Mouse (Mus musculus) kidney, postnatal 0 days (tissue): Measurements from ENCODE around the gene Gm10134. TPM values are rescaled to one million over a fixed set of nuclear protein-coding genes. Genes with fewer than 3 reads are reported as not detected.
"Not testable (repeated sequence)": the region's sequence is repeated elsewhere in the genome, so short reads cannot be mapped to it uniquely, and the experiment has no call there.

Experiments
- ATAC-seq: fragments of 200-750 bp; cut with Nextera tagmentation; replicated peaks from 2 replicates; pipeline ENCODE4 v1.8.0; 2017; ENCODE audit warnings: low read depth, moderate number of reproducible peaks, moderate TSS enrichment, moderate library complexity; ENCODE audit not compliant: low FRiP score
- DNase-seq: peaks from one replicate; pipeline ENCODE4 v3.0.0-alpha.2; 2016; ENCODE audit warnings: low spot score
- H3K27ac ChIP-seq: fragments of 300-500 bp; sonication (generic); 2 replicates; pipeline ENCODE4 v1.5.1; 2014; ENCODE audit warnings: mild to moderate bottlenecking
- H3K27me3 ChIP-seq: fragments of 300-500 bp; sonication (generic); 2 replicates; pipeline ENCODE4 v1.6.1; 2014; ENCODE audit warnings: low read length, mixed read lengths; ENCODE audit not compliant: insufficient read depth
- H3K36me3 ChIP-seq: fragments of 300-500 bp; sonication (generic); 2 replicates; pipeline ENCODE4 v1.6.1; 2014; ENCODE audit warnings: low read length, mixed read lengths; ENCODE audit not compliant: insufficient read depth
- H3K4me1 ChIP-seq: fragments of 300-500 bp; sonication (generic); replicated peaks from 2 replicates; pipeline ENCODE4 v1.6.1; 2014; ENCODE audit warnings: antibody characterized with exemption, low read length, mixed read lengths; ENCODE audit not compliant: insufficient read depth
- H3K4me2 ChIP-seq: fragments of 300-500 bp; sonication (generic); 2 replicates; pipeline ENCODE4 v1.6.1; 2014; ENCODE audit warnings: mild to moderate bottlenecking, low read length, moderate library complexity, mixed read lengths
- H3K4me3 ChIP-seq: fragments of 300-500 bp; sonication (generic); replicated peaks from 2 replicates; pipeline ENCODE4 v1.5.1; 2014; ENCODE audit warnings: low read depth, low read length
- H3K9ac ChIP-seq: fragments of 300-500 bp; sonication (generic); 2 replicates; pipeline ENCODE4 v1.6.1; 2014; ENCODE audit warnings: low read depth, low read length
- H3K9me3 ChIP-seq: fragments of 300-500 bp; sonication (generic); replicated peaks from 2 replicates; pipeline ENCODE4 v1.6.1; 2016; ENCODE audit warnings: low read length, inconsistent platforms, mixed read lengths
- CTCF ChIP-seq: IDR thresholded peaks from 2 replicates; pipeline ENCODE4 v1.5.1; 2016; ENCODE audit warnings: antibody characterized with exemption, low read depth, mild to moderate bottlenecking, moderate library complexity
- WGBS: fragments of 180-500 bp; shearing (Covaris S2); extraction: QIAGEN DNeasy Blood & Tissue Kit; methylation state at CpG from one replicate; pipeline ENCODE4 v1.1.7; 2014; 5-methylcytosine and 5-hydroxymethylcytosine counted together
- polyA plus RNA-seq: library from polyadenylated mRNA; unstranded; fragments of >200 nt; fragmentation: Nextera tagmentation; extraction: Ambion mirVana; gene quantifications from 2 replicates; pipeline ENCODE4 v1.2.1, GENCODE M21; 2015

The Gm10134 gene
- polyA plus RNA-seq, 1 experiment from 2014 or later, result 11.1 TPM

GRCm38 (mm10) chr2:28498431-28498830 lies 7.5 kb upstream of the Gm10134 start:
- TF ChIP-seq CTCF, result no peak
- no peaks in the 10 kb centered on the region for H3K4me1 ChIP-seq

DNA sequence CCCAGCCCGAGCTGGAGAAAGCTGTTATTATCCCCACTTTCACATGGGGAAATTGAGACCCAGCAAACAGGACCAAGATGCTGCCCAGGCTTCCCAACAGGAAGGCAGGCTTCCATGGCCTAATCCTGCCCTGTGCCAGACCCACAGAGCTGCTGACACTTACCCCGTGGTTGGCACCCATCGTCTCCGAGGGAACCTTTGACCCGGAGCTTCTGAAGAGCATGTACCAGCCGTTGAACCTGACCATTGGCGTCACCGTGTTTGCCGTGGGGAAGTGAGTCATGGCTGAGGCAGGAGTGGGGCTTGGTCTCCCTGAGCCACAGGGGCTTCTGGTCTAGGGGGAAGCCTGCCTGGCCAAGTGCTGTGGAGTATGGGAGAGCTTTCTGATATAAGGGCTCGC lies 2.9 kb upstream of the Gm10134 start:
- no peak for DNase-seq
- TF ChIP-seq CTCF, result no peak
- no peaks in the 10 kb centered on the region for H3K27me3 ChIP-seq
- H3K9ac ChIP-seq, result no peak overlapping the region
- H3K4me3 ChIP-seq, result no peak overlapping the region
- 82% methylated on average over 10 of the region's 10 CpGs for WGBS
- ATAC-seq, result no peak
- H3K27ac ChIP-seq, result no peak overlapping the region
- H3K4me1 ChIP-seq, result no peaks in the 10 kb centered on the region
- H3K9me3 ChIP-seq, result no peaks in the 10 kb centered on the region
- no peaks in the 10 kb centered on the region for H3K36me3 ChIP-seq
- H3K4me2 ChIP-seq, result no peak overlapping the region

More at GRCm38 (mm10) chr2:28498431-28498830, 7.5 kb upstream of the Gm10134 start:
- Histone ChIP-seq H3K27me3 (no peaks in the 10 kb centered on the region), H3K9ac (no peak overlapping the region), H3K4me3 (no peak overlapping the region), H3K36me3 (no peaks in the 10 kb centered on the region), H3K27ac (no peak overlapping the region), H3K9me3 (no peaks in the 10 kb centered on the region), H3K4me2 (0 out of 2 replicates have a peak overlapping the region, but pooled peaks have one; percentile 48)
- no peak for DNase-seq
- WGBS, result 59% methylated on average over 4 of the region's 4 CpGs
- no peak for ATAC-seq

- no peaks in the 10 kb centered on the region for H3K36me3 ChIP-seq
- no peak for DNase-seq
- H3K4me1 ChIP-seq, result no peaks in the 10 kb centered on the region
- no peak for TF ChIP-seq CTCF
- no peak overlapping the region for H3K9ac ChIP-seq
- no peak overlapping the region for H3K4me3 ChIP-seq
- ATAC-seq, result no peak
- H3K4me2 ChIP-seq, result no peak overlapping the region
- no peaks in the 10 kb centered on the region for H3K27me3 ChIP-seq
- WGBS, result 92% methylated on average over 13 of the region's 13 CpGs
- H3K9me3 ChIP-seq, result no peaks in the 10 kb centered on the region
- no peak overlapping the region for H3K27ac ChIP-seq
These were observed 1.2 kb upstream of the Gm10134 start for GRCm38 (mm10) chr2:28504676-28505075.

DNA sequence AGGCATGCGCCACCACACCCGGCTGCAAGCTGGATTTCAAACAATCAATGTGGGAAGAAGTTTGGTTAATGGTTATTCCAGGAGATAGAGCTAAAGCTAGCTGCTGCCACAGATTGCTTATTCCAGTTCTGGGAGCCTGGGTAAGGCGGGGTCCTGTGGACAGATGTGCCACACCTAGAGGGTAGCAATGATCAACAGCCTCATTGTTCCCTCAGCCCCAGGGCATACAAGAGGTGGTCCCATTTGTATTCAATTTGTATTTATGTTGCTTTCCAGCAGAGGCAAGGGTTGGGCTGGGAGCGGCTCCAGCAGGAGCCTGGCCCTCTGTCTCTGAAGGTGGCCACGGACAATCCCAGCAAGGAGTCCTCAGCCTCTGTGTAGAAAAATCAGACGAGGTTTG lies 396 bp downstream of the Gm10134 start:
- Histone ChIP-seq H3K27ac (no peak overlapping the region), H3K9ac (no peak overlapping the region), H3K4me3 (no peak overlapping the region), H3K9me3 (no peaks in the 10 kb centered on the region), H3K27me3 (no peaks in the 10 kb centered on the region), H3K4me2 (no peak overlapping the region), H3K36me3 (no peaks in the 10 kb centered on the region), H3K4me1 (no peaks in the 10 kb centered on the region)
- no peak for TF ChIP-seq CTCF
- 75% methylated on average over 6 of the region's 6 CpGs for WGBS
- no peak for ATAC-seq
- no peak for DNase-seq

- WGBS, result 48% methylated on average over 5 of the region's 5 CpGs
- H3K9ac ChIP-seq, ATAC-seq, H3K4me3 ChIP-seq, H3K36me3 ChIP-seq, H3K4me2 ChIP-seq, H3K27me3 ChIP-seq, H3K4me1 ChIP-seq, H3K9me3 ChIP-seq, H3K27ac ChIP-seq, DNase-seq: not testable (repeated sequence)
- TF ChIP-seq CTCF, result peak; percentile 53
These were observed 5.7 kb downstream of the Gm10134 start for GRCm38 (mm10) chr2:28511600-28511999.

- WGBS, result under 1% methylated on average over 50 of the region's 71 CpGs
- peak; percentile 54 for DNase-seq
These were observed 7.0 kb downstream of the Gm10134 start, which contains the start of gene Ralgds for GRCm38 (mm10) chr2:28512798-28513401. Gene Ralgds, plus strand, starts transcription at chr2:28513125.

More at GRCm38 (mm10) chr2:28512798-28513401, 7.0 kb downstream of the Gm10134 start, which contains the start of gene Ralgds:
- H3K9me3 ChIP-seq, result no peaks in the 10 kb centered on the region
- peak within 1 kb of the TSS; percentile 71 for H3K27ac ChIP-seq
- peak; percentile 47; the same call in 1 of the 2 replicates for TF ChIP-seq CTCF
- H3K27me3 ChIP-seq, result no peaks in the 10 kb centered on the region
- H3K4me1 ChIP-seq, result peaks cover 16% of the 10 kb centered on the region
- ATAC-seq, result peak; percentile 64
- H3K36me3 ChIP-seq, result no peaks in the 10 kb centered on the region
- peak within 1 kb of the TSS; percentile 97 for H3K4me2 ChIP-seq
- H3K4me3 ChIP-seq, result peak within 1 kb of the TSS; percentile 67
- H3K9ac ChIP-seq, result peak within 1 kb of the TSS; percentile 83
